Mouse (Mus musculus) liver, embryonic 14.5 days (tissue): ENCODE measurements around the gene Cryzl1. TPM values are rescaled to one million over a fixed set of nuclear protein-coding genes. Genes with fewer than 3 reads are reported as not detected.

Experiments used
- ATAC-seq: fragments of 200-750 bp; cut with Nextera tagmentation; 2 replicates; pipeline ENCODE4 v1.8.0; 2017; ENCODE audit warnings: moderate number of reproducible peaks, mild to moderate bottlenecking, moderate library complexity; ENCODE audit not compliant: insufficient read depth
- DNase-seq, 3 experiments: peaks; one replicate each; pipeline ENCODE4 v3.0.0-alpha.2; 2012 to 2013; ENCODE audit warnings: low read depth in 3 of 3, low spot score in 3 of 3
- H3K27ac ChIP-seq: fragments of 300-500 bp; sonication (generic); 2 replicates; pipeline ENCODE4 v1.5.1; 2014; ENCODE audit warnings: moderate library complexity, mild to moderate bottlenecking, control low read depth, inconsistent platforms
- H3K27me3 ChIP-seq: fragments of 300-500 bp; sonication (generic); 2 replicates; pipeline ENCODE4 v1.6.1; 2014; ENCODE audit warnings: mild to moderate bottlenecking, low read length, moderate library complexity; ENCODE audit not compliant: control insufficient read depth, insufficient read depth
- H3K36me3 ChIP-seq: fragments of 300-500 bp; sonication (generic); replicated peaks from 2 replicates; pipeline ENCODE4 v1.6.1; 2014; ENCODE audit warnings: low read depth; ENCODE audit not compliant: control insufficient read depth, insufficient read depth
- H3K4me1 ChIP-seq, 2 experiments: fragments of 200-500 bp in 1 of 2; fragments of 300-500 bp in 1 of 2; sonication (generic) in 1 of 2; replicated peaks; 2 replicates each; pipeline ENCODE4 v1.6.1; 2012 to 2014; ENCODE audit warnings: antibody characterized with exemption in 1 of 2, inconsistent platforms in 1 of 2, low read length in 1 of 2; ENCODE audit not compliant: control insufficient read depth in 2 of 2, insufficient read depth in 2 of 2
- H3K4me2 ChIP-seq: fragments of 300-500 bp; sonication (generic); 2 replicates; pipeline ENCODE4 v1.6.1; 2014; ENCODE audit warnings: low read depth, mild to moderate bottlenecking, control low read depth, moderate library complexity
- H3K4me3 ChIP-seq, 2 experiments: fragments of 200-500 bp in 1 of 2; fragments of 300-500 bp in 1 of 2; sonication (generic) in 1 of 2; 2 replicates each; pipeline ENCODE4 v1.5.1; 2012 to 2014; ENCODE audit warnings: low read depth in 2 of 2, low read length in 2 of 2, mild to moderate bottlenecking in 2 of 2, control low read depth in 1 of 2, inconsistent platforms in 1 of 2, moderate library complexity in 1 of 2; ENCODE audit not compliant: insufficient read depth in 1 of 2
- H3K9ac ChIP-seq: fragments of 300-500 bp; sonication (generic); replicated peaks from 2 replicates; pipeline ENCODE4 v1.6.1; 2014; ENCODE audit warnings: mild to moderate bottlenecking, control low read depth, moderate library complexity
- H3K9me3 ChIP-seq: fragments of 300-500 bp; sonication (generic); 2 replicates; pipeline ENCODE4 v1.6.1; 2016; ENCODE audit warnings: low read length, mixed read lengths; ENCODE audit not compliant: control insufficient read depth
- CTCF ChIP-seq: IDR thresholded peaks from 2 replicates; pipeline ENCODE4 v1.5.1; 2016; ENCODE audit warnings: antibody characterized with exemption, low read depth, control low read depth
- EP300 ChIP-seq: IDR thresholded peaks from 2 replicates; pipeline ENCODE4 v1.6.1; 2016; ENCODE audit warnings: antibody characterized with exemption, low read depth
- WGBS: fragments of 180-500 bp; shearing (Covaris S2); extraction: QIAGEN DNeasy Blood & Tissue Kit; methylation state at CpG from one replicate; pipeline ENCODE4 v1.1.7; 2014; ENCODE audit not compliant: insufficient replicate concordance; 5-methylcytosine and 5-hydroxymethylcytosine counted together
- polyA plus RNA-seq, 2 experiments: library from polyadenylated mRNA; depleted of rRNA in 1 of 2; stranded (reverse) in 1 of 2; unstranded in 1 of 2; fragments of >200 nt; fragmentation: Nextera tagmentation in 1 of 2; extraction: Ambion mirVana in 1 of 2; gene quantifications; 2 replicates each; pipeline versions ENCODE4 v1.2.1 to v1.2.3; 2012 to 2014

The Cryzl1 gene
- polyA plus RNA-seq, 2 experiments, result 17.9 to 29.7 TPM

DNA sequence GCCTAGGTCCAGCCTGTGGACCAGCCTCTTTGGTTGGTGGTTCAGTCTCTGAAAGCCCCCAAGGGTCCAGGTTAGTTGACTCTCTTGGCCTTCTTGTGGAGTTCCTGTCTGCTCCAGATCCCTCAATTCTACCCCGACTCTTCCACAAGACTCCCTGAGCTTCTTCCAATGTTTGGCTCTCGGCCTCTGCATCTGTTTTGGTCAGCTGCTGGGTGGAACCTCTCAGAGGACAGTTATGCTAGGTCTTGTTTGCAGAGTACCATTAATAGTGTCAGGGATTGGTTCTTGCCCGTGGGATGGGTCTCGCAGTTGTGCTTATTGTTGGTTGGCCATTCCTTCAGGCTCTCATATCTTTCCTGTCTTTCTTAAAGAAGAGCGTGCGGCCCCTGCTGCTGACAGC lies 39.8 kb upstream of the Cryzl1 start:
- Histone ChIP-seq H3K27ac (no peak overlapping the region), H3K36me3 (no peaks in the 10 kb centered on the region), H3K27me3 (no peaks in the 10 kb centered on the region), H3K4me3 (no peak overlapping the region), H3K4me2 (no peak overlapping the region), H3K9ac (no peak overlapping the region), H3K9me3 (no peaks in the 10 kb centered on the region), H3K4me1 (peaks cover 0 to 6% of the 10 kb centered on the region in 2 experiments; a peak in 1 of 4 replicates)
- no peak for TF ChIP-seq CTCF
- no peak for TF ChIP-seq EP300
- DNase-seq, result no peak
- WGBS, result 81% methylated on average over 6 of the region's 6 CpGs
- no peak for ATAC-seq

DNA sequence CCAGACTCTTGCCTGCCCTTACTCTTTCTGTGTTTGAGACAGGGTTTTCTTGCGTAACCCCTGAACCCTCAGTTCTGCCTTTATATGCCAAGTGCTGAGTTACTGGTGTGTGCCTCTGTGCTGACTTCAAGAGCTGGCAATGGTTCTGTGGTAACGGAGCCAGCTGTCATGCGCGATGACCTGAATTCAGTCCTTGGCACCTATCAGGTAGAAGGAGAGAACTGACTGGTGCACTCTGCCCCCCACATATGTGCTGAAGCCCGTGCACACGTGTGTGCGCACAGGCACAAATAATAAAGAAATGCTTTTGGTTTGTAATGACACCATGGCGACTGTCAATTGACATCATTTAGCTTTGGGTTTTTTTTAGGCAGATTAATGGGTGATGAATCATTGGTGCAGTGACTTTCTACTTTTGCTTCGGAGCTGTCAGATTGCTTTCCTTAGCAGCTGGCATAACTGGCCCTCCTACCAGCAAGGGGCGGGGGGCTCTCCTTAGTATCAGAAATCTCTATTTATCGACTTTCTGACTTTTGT lies 38.5 kb upstream of the Cryzl1 start:
- DNase-seq, result no peak
- H3K4me1 ChIP-seq, result peaks cover 0 to 8% of the 10 kb centered on the region in 2 experiments; a peak in 1 of 4 replicates
- H3K9ac ChIP-seq, result no peak overlapping the region
- TF ChIP-seq EP300 (no peak), CTCF (no peak)
- H3K27ac ChIP-seq, result no peak overlapping the region
- no peaks in the 10 kb centered on the region for H3K9me3 ChIP-seq
- H3K4me2 ChIP-seq, result no peak overlapping the region
- H3K27me3 ChIP-seq, result no peaks in the 10 kb centered on the region
- no peaks in the 10 kb centered on the region for H3K36me3 ChIP-seq
- no peak overlapping the region for H3K4me3 ChIP-seq
- 75% methylated on average over 11 of the region's 11 CpGs for WGBS
- ATAC-seq, result no peak

DNA sequence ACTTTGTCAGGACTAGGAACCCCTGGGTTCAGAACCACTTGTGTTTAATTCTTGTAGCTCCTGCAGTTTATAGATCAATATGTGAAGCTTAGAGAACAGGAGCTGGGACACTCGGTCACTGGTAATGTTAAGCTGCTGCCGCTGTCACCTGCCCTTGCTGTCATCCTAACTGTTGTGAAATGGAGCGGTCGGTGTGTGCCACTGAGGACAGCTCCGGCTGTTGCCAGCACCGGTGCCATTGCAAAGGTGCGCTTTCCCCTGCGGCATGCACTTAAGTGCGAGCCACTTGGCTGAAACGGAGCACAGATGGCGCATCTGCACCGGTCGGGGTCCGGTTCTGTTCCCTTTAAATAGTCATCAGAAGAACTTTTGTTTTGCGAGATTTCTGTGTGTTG lies 37.0 kb upstream of the Cryzl1 start:
- Histone ChIP-seq H3K9me3 (no peaks in the 10 kb centered on the region), H3K27ac (no peak overlapping the region), H3K4me2 (no peak overlapping the region), H3K36me3 (no peaks in the 10 kb centered on the region), H3K9ac (no peak overlapping the region), H3K27me3 (no peaks in the 10 kb centered on the region; the same call in 1 of the 2 replicates), H3K4me3 (no peak overlapping the region), H3K4me1 (peaks cover 0 to 5% of the 10 kb centered on the region in 2 experiments; a peak in 1 of 4 replicates)
- ATAC-seq, result no peak
- WGBS, result 87% methylated on average over 15 of the region's 15 CpGs
- no peak for TF ChIP-seq CTCF
- no peak for TF ChIP-seq EP300
- no peak for DNase-seq

DNA sequence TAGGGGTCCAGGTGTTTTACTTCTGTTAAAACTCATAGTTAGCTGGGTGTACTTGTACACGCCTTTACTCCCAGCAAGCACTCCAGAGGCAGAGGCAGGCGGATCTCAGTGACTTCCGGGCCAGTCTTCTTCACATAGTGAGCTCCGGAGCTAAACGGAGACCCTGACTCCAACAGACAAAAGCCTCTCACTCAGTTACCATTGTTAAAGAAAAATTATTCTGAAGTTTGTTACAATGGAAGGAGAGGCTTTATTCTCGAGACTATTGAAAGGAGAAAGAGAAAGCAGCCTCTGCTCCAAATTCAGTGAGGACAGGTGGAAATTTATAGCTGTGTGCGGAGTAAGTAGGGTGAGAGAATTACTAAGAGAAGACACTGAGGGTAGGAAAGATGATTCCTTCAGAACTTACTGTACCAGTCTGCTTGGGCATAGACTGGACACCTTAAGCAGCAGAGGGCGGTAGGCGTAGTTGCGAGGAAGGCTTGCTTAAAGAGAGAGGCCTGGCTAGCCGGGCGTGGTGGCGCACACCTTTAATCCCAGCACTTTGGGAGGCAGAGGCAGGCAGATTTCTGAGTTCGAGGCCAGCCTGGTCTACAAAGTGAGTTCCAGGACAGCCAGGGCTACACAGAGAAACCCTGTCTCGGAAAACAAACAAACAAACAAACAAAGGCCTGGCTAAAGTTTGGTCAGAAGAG lies 36.5 kb upstream of the Cryzl1 start:
- Histone ChIP-seq H3K36me3 (no peaks in the 10 kb centered on the region), H3K9ac (no peak overlapping the region), H3K27ac (no peak overlapping the region), H3K4me2 (no peak overlapping the region), H3K4me1 (peaks cover 0 to 5% of the 10 kb centered on the region in 2 experiments; a peak in 1 of 4 replicates), H3K4me3 (no peak overlapping the region), H3K27me3 (no peaks in the 10 kb centered on the region; the same call in 1 of the 2 replicates), H3K9me3 (no peaks in the 10 kb centered on the region)
- no peak for TF ChIP-seq EP300
- no peak for TF ChIP-seq CTCF
- DNase-seq, result no peak
- WGBS, result 78% methylated on average over 15 of the region's 15 CpGs
- ATAC-seq, result no peak

DNA sequence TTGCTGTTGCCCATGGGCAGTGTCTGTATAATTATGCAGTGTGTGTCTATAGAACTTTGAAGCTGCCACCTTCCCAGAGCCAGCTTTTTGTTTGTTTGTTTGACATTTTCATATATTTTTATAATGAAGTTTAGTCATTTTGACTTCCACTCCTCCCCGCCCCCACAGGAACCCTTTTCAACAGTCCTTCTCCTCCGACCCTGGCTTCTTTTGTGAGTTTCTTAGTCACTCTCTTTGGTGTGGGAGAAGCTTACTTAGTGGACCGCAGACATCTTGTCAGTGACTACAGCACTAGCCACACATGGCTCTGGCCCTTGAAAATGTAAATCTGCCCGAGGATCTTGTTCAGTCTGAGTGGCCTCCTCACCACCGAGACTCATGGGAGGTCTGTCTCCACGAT lies 35.6 kb upstream of the Cryzl1 start:
- H3K4me2 ChIP-seq, result no peak overlapping the region
- peaks cover 0 to 5% of the 10 kb centered on the region in 2 experiments; a peak in 1 of 4 replicates for H3K4me1 ChIP-seq
- H3K9ac ChIP-seq, result no peak overlapping the region
- 65% methylated on average over 6 of the region's 6 CpGs for WGBS
- no peaks in the 10 kb centered on the region; the same call in 1 of the 2 replicates for H3K27me3 ChIP-seq
- no peaks in the 10 kb centered on the region for H3K36me3 ChIP-seq
- H3K9me3 ChIP-seq, result no peaks in the 10 kb centered on the region
- DNase-seq (no peak), ATAC-seq (no peak)
- no peak overlapping the region for H3K4me3 ChIP-seq
- no peak for TF ChIP-seq CTCF
- no peak for TF ChIP-seq EP300
- no peak overlapping the region for H3K27ac ChIP-seq
